Mouse (Mus musculus) embryonic facial prominence, embryonic 14.5 days (tissue): Measurements from ENCODE around the gene Nqo2. TPM values are rescaled to one million over a fixed set of nuclear protein-coding genes. Genes with fewer than 3 reads are reported as not detected.

Experiments used
- polyA plus RNA-seq: library from polyadenylated mRNA; unstranded; fragments of >200 nt; fragmentation: Nextera tagmentation; extraction: Ambion mirVana; gene quantifications from 2 replicates; pipeline ENCODE4 v1.2.1, GENCODE M21; 2014

The Nqo2 gene
- polyA plus RNA-seq, 1 experiment from 2014 or later = 22.0 TPM

Other genes starting within 250 kb of the Nqo2 start
- gene Serpinb6e, start 121.3 kb upstream of the Nqo2 start, polyA plus RNA-seq = not detected in 2 replicates
- 0.38 and 0.41 TPM in 2 replicates for gene Serpinb6c, start 59.0 kb upstream of the Nqo2 start, polyA plus RNA-seq
- 18.1 and 18.8 TPM in 2 replicates for gene Ripk1, start 37.7 kb downstream of the Nqo2 start, polyA plus RNA-seq
- 83.5 and 86.4 TPM in 2 replicates for gene Serpinb6a, start 38.1 kb downstream of the Nqo2 start, polyA plus RNA-seq
- gene Bphl, start 72.9 kb downstream of the Nqo2 start, polyA plus RNA-seq = 47.2 and 52.6 TPM in 2 replicates
- 268 and 303 TPM in 2 replicates for gene Tubb2a, start 113.3 kb downstream of the Nqo2 start, polyA plus RNA-seq
- gene Tubb2b, start 165.8 kb downstream of the Nqo2 start, polyA plus RNA-seq = 51.3 and 52.1 TPM in 2 replicates
- gene Psmg4, start 198.3 kb downstream of the Nqo2 start, polyA plus RNA-seq = 76.0 and 76.5 TPM in 2 replicates